Mouse (Mus musculus) bone marrow, adult 2 months (tissue): ENCODE results near the gene Adcy9.

ENCODE experiments used
- CTCF ChIP-seq: fragments of 200-500 bp; IDR thresholded peaks from 2 replicates; pipeline ENCODE4 v1.5.1; 2011; ENCODE audit warnings: low read length, control low read depth; ENCODE audit not compliant: control insufficient read depth, insufficient read depth
- POLR2A ChIP-seq: fragments of 200-500 bp; IDR thresholded peaks from 2 replicates; pipeline ENCODE4 v1.6.1; 2011; ENCODE audit warnings: low read depth, mild to moderate bottlenecking, control low read depth, low read length, borderline replicate concordance; ENCODE audit not compliant: control insufficient read depth

DNA sequence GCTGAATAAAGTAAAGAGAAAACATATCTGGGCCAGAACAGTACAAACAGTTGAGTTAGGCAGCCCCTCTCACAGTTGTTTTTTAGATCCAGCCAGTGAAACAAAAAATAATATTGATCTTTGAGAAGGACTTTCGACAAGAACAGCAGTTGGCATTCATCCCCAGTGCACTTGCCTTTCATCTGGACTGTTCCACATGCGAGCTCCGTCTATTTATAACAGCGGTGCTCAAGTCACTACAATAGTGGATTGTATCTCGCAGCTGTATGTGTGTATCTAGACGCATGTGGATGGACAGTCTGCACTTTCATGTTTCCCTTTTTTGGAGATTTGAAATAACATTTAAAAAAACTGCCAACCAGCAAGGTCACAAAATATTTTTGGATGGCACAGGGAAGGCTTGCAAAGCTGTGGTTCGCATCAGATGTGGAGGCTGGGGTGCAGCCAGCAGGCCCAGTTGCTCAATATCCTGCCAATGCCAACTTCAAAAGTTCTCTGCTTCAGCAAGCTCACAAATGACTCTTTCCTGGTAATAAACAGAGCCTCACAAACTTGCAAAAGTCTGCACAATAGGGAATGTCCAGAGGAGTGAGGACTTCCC is 45.4 kb downstream of the Adcy9 start:
- no peak for TF ChIP-seq POLR2A
- no peak for TF ChIP-seq CTCF
